Comparison of ENCODE assay signal across 27 mouse cellular contexts in genomic region chr17:29143266-29143665, GRCm38 (mm10). TPM values are rescaled to one million over a fixed set of nuclear protein-coding genes. Genes with fewer than 3 reads are reported as not detected.
DNase-seq lines count a peak whose midpoint lies in the region; ATAC-seq and TF ChIP-seq lines count a peak whose summit lies in the region.
"Had no signal": no experiment of that assay in that cellular context is flagged by ENCODE, and none has a peak within 500 bp of the region (broad histone marks: within the 10 kb centered on the region; RNA-seq: fewer than 3 reads in every experiment).

No protein-coding gene starts in this region.

- TF ChIP-seq CTCF in thymus, adult 2 months (IDR thresholded peaks at IDR 0.05; ENCODE audit: borderline replicate concordance, control insufficient read depth, extremely low read depth, insufficient read depth, low read length, poor library complexity): no peak
- TF ChIP-seq CTCF in CH12.LX (conservative IDR thresholded peaks at IDR 0.05 in 1 of 2, IDR thresholded peaks at IDR 0.05 in 1 of 2; ENCODE audit: low read depth in 2 of 2, low read length in 2 of 2): no peak

- H3K79me2 ChIP-seq in CH12.LX (replicated peaks; ENCODE audit: control insufficient read depth, extremely low read depth, insufficient read depth, poor library complexity, severe bottlenecking): no peaks in the 10 kb centered on the region

- no peak for TF ChIP-seq POLR2A in thymus, adult 2 months (IDR thresholded peaks at IDR 0.05; ENCODE audit: control insufficient read depth, extremely low read depth, insufficient read depth, low read length, poor library complexity)
- no peak for TF ChIP-seq POLR2A in CH12.LX (IDR thresholded peaks at IDR 0.05; ENCODE audit: low read depth, low read length)

- H3K9ac ChIP-seq in CH12.LX (ENCODE audit: insufficient read depth, low read depth): no peak overlapping the region
- H3K9ac ChIP-seq: neural tube, embryonic 13.5 days had no signal

- 7% methylated on average over 8 of the region's 8 CpGs for WGBS in thymus, adult 2 months

- TF ChIP-seq RAD21 in CH12.LX (IDR thresholded peaks at IDR 0.05; ENCODE audit: low read depth, low read length): no peak

- H3K9me3 ChIP-seq in CH12.LX (replicated peaks; ENCODE audit: low read length): no peaks in the 10 kb centered on the region
- H3K9me3 ChIP-seq: limb, embryonic 10.5 days; neural tube, embryonic 13.5 days had no signal

- in situ Hi-C loops in CH12.LX (cut with MboI; ENCODE audit: low pct_ligation_motif_present, low pct_unique_long_range_greater_than_20kb, low sequenced_read_pairs): no loop called here

- peak; percentile 30 for DNase-seq in thymus, adult 2 months
- no peak for DNase-seq in thymus, postnatal 10 days (ENCODE audit: low spot score in 2 of 2)
- peak; percentile 44 for DNase-seq in CH12.LX (ENCODE audit: extremely low read depth)
- DNase-seq in thymus, postnatal 36 days: peak; percentile 34 to 46
- no peak for DNase-seq in kidney, postnatal 4 days
- no peak for DNase-seq in cerebellum, adult 11-12 months
- DNase-seq: cerebellum, adult 8-10 months; cerebellum, postnatal 36 days; gastrocnemius, postnatal 10 days; heart, adult 11 months; kidney, adult 18-20 months; liver had no signal

- no peak for TF ChIP-seq EP300 in CH12.LX (IDR thresholded peaks at IDR 0.05; ENCODE audit: low read length)

- peak; percentile 50 for ATAC-seq in inflammation-experienced regulatory T-cells, adult 6 months
- no peak for ATAC-seq in erythroblast, adult 5-6 weeks (replicated peaks; ENCODE audit: low FRiP score, poor library complexity, severe bottlenecking)
- ATAC-seq: forebrain, embryonic 16.5 days; lung, postnatal 0 days; midbrain, embryonic 16.5 days had no signal

- peaks cover 60% of the 10 kb centered on the region for H3K4me1 ChIP-seq in thymus, adult 2 months (replicated peaks; ENCODE audit: control insufficient read depth, insufficient read depth, low read length)
- H3K4me1 ChIP-seq in CH12.LX (ENCODE audit: control insufficient read depth in 1 of 2, insufficient read depth in 2 of 2): peaks cover 26 to 33% of the 10 kb centered on the region in 2 experiments
- H3K4me1 ChIP-seq: neural tube, embryonic 13.5 days had no signal

- no peaks in the 10 kb centered on the region for H3K27me3 ChIP-seq in thymus, adult 2 months (ENCODE audit: control insufficient read depth, insufficient read depth, low read length)
- H3K27me3 ChIP-seq in CH12.LX (replicated peaks): peaks cover 8% of the 10 kb centered on the region
- H3K27me3 ChIP-seq: neural tube, embryonic 13.5 days had no signal

- H3K4me3 ChIP-seq in thymus, adult 2 months (ENCODE audit: control insufficient read depth, insufficient read depth, low read length): no peak overlapping the region
- no peak overlapping the region for H3K4me3 ChIP-seq in CH12.LX (replicated peaks in 1 of 3; ENCODE audit: low read depth in 2 of 3, low read length in 2 of 3, poor library complexity in 1 of 3)
- H3K4me3 ChIP-seq: hindbrain, embryonic 10.5 days; layer of hippocampus, adult 2 months; limb, embryonic 10.5 days; midbrain, embryonic 10.5 days; myocyte; neural tube, embryonic 13.5 days had no signal

- peak overlapping the region; percentile 70 for H3K27ac ChIP-seq in thymus, adult 2 months (ENCODE audit: control insufficient read depth, insufficient read depth, low read length)
- H3K27ac ChIP-seq in CH12.LX (ENCODE audit: insufficient read depth, low read depth): no peak overlapping the region
- H3K27ac ChIP-seq: hindbrain, embryonic 10.5 days; kidney, postnatal 0 days; layer of hippocampus, adult 2 months; limb, embryonic 10.5 days; macrophage; midbrain, embryonic 10.5 days; neural tube, embryonic 13.5 days; stomach, postnatal 0 days had no signal

- H3K36me3 ChIP-seq in thymus, adult 2 months (ENCODE audit: control insufficient read depth, insufficient read depth, low read length): no peaks in the 10 kb centered on the region
- H3K36me3 ChIP-seq in CH12.LX (replicated peaks in 1 of 2; ENCODE audit: control insufficient read depth in 1 of 2, insufficient read depth in 1 of 2, low read length in 1 of 2): no peaks in the 10 kb centered on the region
- H3K36me3 ChIP-seq: hindbrain, embryonic 10.5 days; limb, embryonic 10.5 days; midbrain, embryonic 10.5 days; neural tube, embryonic 13.5 days had no signal

- dilution Hi-C loops in CH12.LX (cut with MboI; ENCODE audit: extremely low pct_ligation_motif_present, extremely low pct_unique_long_range_greater_than_20kb, low sequenced_read_pairs): no loop called here

- peak overlapping the region; percentile 30 for H3K4me2 ChIP-seq in CH12.LX (ENCODE audit: insufficient read depth, low read depth, poor library complexity, severe bottlenecking)
- H3K4me2 ChIP-seq: heart, embryonic 11.5 days; neural tube, embryonic 13.5 days had no signal

TF ChIP-seq in CH12.LX, 34 proteins besides CTCF, POLR2A, EP300 and RAD21:
- TF ChIP-seq RCOR1 (conservative IDR thresholded peaks at IDR 0.05; ENCODE audit: low read depth, low read length) (no peak), TCF12 (IDR thresholded peaks at IDR 0.05; ENCODE audit: low read depth, low read length) (0 out of 2 replicates have a peak, but pooled peaks have one; percentile 45), POLR2AphosphoS2 (IDR thresholded peaks at IDR 0.05; ENCODE audit: low read depth, low read length) (no peak), MEF2A (IDR thresholded peaks at IDR 0.05; ENCODE audit: borderline replicate concordance, low read depth, low read length) (peak; percentile 68; the same call in 1 of the 2 replicates), MAZ (IDR thresholded peaks at IDR 0.05; ENCODE audit: low read depth, low read length) (0 out of 2 replicates have a peak, but pooled peaks have one; percentile 19), MAFK (IDR thresholded peaks at IDR 0.05; ENCODE audit: insufficient replicate concordance, low read length) (no peak), ETS1 (conservative IDR thresholded peaks at IDR 0.05; ENCODE audit: low read depth, low read length) (peak; percentile 57), BHLHE40 (IDR thresholded peaks at IDR 0.05; ENCODE audit: low read depth, low read length) (peak; percentile 46), ZKSCAN1 (IDR thresholded peaks at IDR 0.05; ENCODE audit: borderline replicate concordance, low read depth, low read length) (no peak), SMC3 (IDR thresholded peaks at IDR 0.05; ENCODE audit: low read depth, low read length) (peak; percentile 1; the same call in 1 of the 2 replicates)

RNA-seq across cellular contexts. Expression of gene Rab44, which starts 29.3 kb away (rescaled TPM):
- 8.3 and 8.9 TPM in 2 replicates for polyA plus RNA-seq in thymus, adult 2 months (2012; rRNA removed)
- total RNA-seq in CH12.LX (2012; rRNA removed) (0.17 and 0.34 TPM in 2 replicates), CH12.LX (2014; rRNA removed) (0.12 TPM in 1 of 2 replicates, not detected in the other)
- 0.30 TPM in 1 of 2 replicates, not detected in the other for polyA plus RNA-seq in CH12.LX (2012; ENCODE audit: insufficient read length, low read depth)
- not detected for polyA plus RNA-seq in inflammation-experienced regulatory T-cells, adult 6 months (2017; shearing (Covaris generic))
- total RNA-seq in erythroblast, adult 5-6 weeks (2015; ENCODE audit: low replicate concordance): 34.8 and 43.7 TPM in 2 replicates
- 31.5 and 38.7 TPM in 2 replicates for total RNA-seq in erythroblast, adult 5-6 weeks (2017; ENCODE audit: low replicate concordance)
- polyA plus RNA-seq: forebrain, embryonic 16.5 days; heart, embryonic 11.5 days; hindbrain, embryonic 10.5 days had no signal

RNA-seq across cellular contexts. Expression of gene Cdkn1a, which starts 52.5 kb away (rescaled TPM):
- polyA plus RNA-seq in thymus, adult 2 months (2012; rRNA removed): 28.4 and 31.1 TPM in 2 replicates
- total RNA-seq in CH12.LX (2012; rRNA removed): 25.3 and 37.5 TPM in 2 replicates
- 9.1 and 10.6 TPM in 2 replicates for total RNA-seq in CH12.LX (2014; rRNA removed)
- polyA plus RNA-seq in CH12.LX (2012; ENCODE audit: insufficient read length, low read depth): 55.0 and 59.1 TPM in 2 replicates
- 10 to 100 TPM in 1 of 3 experiments, 1 to 10 TPM in 2; 1.7 to 57.4 (median 2.5) TPM for polyA plus RNA-seq in inflammation-experienced regulatory T-cells, adult 6 months (2017; shearing (Covaris generic))
- total RNA-seq in erythroblast, adult 5-6 weeks (2015; ENCODE audit: low replicate concordance): 0.63 and 4.6 TPM in 2 replicates
- 0.34 and 0.42 TPM in 2 replicates for total RNA-seq in erythroblast, adult 5-6 weeks (2017; ENCODE audit: low replicate concordance)

Comparison
In these comparisons a context has a peak if more than half of its experiments do, and no peak if none do; other contexts are left out.
1. DNase-seq: peak in thymus, adult 2 months (single experiment), CH12.LX (single experiment) and thymus, postnatal 36 days (2 of 2); none in thymus, postnatal 10 days (0 of 2), kidney, postnatal 4 days (0 of 2) and cerebellum, adult 11-12 months (single experiment).